Mouse (Mus musculus): ENCODE data around the gene Glyatl3.

DNA sequence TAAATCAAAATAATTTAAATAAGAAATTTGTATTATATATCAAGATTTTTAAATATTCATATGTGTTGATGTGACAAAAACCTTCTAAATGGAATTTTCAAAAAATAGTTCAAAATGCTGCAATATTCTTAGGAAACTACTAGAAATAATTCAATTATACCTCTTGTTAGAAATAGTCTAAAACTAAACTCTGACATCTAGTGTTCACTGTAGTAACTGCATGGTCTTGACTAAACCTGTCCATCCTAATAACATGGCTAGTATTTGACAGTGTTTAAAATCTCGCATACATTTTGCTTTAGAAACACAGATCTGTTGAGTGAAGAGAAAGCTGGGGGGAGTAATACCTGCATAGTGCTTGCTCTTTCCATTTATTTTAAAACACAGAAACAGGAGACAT is 17.3 kb downstream of the Glyatl3 start:
- TF ChIP-seq CTCF (IDR thresholded peaks at IDR 0.05; ENCODE audit: low read depth) (peak; percentile 77), EP300 (optimal IDR thresholded peaks at IDR 0.05) (no peak)

Data from stomach, postnatal 0 days (tissue).